Mouse (Mus musculus): ENCODE results near the gene Acbd6.

DNA sequence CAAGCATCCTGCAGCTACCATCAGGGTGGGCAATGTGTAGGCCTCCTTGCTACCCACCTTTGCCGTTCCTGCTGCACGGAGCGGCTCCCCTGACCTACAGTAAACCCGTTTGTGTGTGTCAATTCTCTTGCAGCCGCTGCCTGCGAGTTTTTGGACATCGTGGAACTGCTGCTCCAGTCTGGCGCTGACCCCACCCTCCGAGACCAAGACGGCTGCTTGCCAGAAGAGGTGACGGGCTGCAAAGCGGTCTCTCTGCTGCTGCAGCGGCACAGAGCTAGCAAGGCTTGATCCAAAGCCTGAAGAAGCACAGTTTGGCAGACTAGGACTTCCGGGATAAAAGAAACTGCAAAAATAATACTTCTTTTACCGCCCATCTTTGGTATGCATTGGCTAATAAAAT, 128.9 kb downstream of the Acbd6 start:
- TF ChIP-seq CTCF (conservative IDR thresholded peaks at IDR 0.05; ENCODE audit: low read length) (no peak), POU5F1 (IDR thresholded peaks at IDR 0.05; ENCODE audit: borderline replicate concordance, low read length) (no peak)
